Mouse (Mus musculus): ENCODE measurements around the gene Otud5.
"Not testable (repeated sequence)": the region's sequence is repeated elsewhere in the genome, so short reads cannot be mapped to it uniquely, and the experiment has no call there.

The Otud5 gene

DNA sequence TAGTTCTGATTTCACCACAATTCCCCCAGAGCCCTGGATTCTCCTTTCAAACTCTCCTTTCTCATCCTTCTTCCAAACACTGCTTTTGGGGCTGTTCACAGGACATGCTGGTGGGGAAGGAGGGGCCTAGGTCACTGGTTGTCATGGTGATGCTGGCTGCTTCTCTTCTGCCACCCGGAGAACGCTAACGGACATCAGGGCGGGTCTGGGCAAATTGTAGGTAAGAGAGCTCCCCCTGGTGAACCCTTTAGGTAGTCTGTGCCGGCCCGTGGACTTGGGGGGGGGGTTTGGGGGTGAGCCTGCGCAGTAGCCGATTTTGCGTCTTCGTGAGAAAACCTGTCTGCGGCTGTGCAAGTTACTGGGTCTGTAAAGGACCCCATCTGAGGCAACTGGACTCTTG, 38.7 kb downstream of the Otud5 start:
- DNase-seq (ENCODE audit: low read depth, low spot score): peak; percentile 27

- peak; percentile 95 for DNase-seq (ENCODE audit: low read depth, low spot score)
Measured at GRCm38 (mm10) chrX:7883841-7884567, 42.8 kb downstream of the Otud5 start, which contains the start of gene Slc35a2. Gene Slc35a2 (plus strand): TSS chrX:7884028.

GRCm38 (mm10) chrX:7898211-7898610, 57.0 kb downstream of the Otud5 start:
- DNase-seq (ENCODE audit: low read depth, low spot score): no peak

GRCm38 (mm10) chrX:7898880-7899874, 58.0 kb downstream of the Otud5 start, which contains the start of the genes Pqbp1 and Timm17b:
Gene Pqbp1 (minus strand): TSS chrX:7899269.
Gene Timm17b (plus strand): TSS chrX:7899357.
- DNase-seq (ENCODE audit: low read depth, low spot score): peak; percentile 96

- no peak for DNase-seq (ENCODE audit: low read depth, low spot score)
Measured at GRCm38 (mm10) chrX:7904441-7904840, 63.3 kb downstream of the Otud5 start.

GRCm38 (mm10) chrX:7907735-7908134, 66.6 kb downstream of the Otud5 start, which contains the start of gene Gm10491:
Gene Gm10491 (minus strand): TSS chrX:7907835.
- no peak for DNase-seq (ENCODE audit: low read depth, low spot score)

DNA sequence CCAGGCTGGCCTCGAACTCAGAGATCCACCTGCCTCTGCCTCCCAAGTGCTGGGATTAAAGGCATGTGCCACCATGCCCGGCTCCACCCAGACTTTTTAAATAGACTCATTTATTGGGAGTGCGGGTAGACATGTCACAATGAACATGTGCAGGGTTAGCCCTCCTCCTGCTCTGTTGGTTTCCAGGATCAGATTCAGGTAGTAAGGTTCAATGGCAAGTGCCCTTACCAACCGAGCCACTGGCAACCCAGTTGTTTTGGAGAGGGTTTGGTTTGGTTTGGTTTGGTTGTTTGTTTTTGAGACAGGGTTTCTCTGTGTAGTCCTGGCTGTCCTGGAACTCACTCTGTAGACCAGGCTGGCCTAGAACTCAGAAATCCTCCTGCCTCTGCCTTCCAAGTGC, 68.1 kb downstream of the Otud5 start, which contains the start of gene Gm10490:
TSS of gene Gm10490 (plus strand) at position 301 of the 400 bp plus-strand sequence.
- DNase-seq (ENCODE audit: low read depth, low spot score): not testable (repeated sequence)

DNA sequence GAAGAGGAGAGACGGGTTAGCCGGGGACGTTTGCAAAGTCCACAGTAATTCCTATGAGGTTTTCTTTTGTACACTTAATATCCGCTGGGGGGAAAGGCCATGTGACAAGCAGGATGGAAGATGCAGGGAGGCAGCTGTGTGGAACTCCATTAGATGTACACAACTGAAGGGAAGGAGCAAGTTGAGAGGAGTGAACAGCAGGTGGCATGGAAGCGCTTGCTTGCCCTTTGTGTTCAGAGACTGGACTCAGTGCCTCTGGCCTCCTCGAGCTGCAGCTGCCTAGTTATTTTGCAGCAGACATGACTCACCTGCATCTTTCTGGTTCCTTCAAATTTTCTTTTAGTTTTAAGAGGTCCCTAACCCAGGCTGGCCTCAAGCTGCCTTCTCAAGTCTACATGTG, 69.3 kb downstream of the Otud5 start:
- peak; percentile 22 for DNase-seq (ENCODE audit: low read depth, low spot score)

DNA sequence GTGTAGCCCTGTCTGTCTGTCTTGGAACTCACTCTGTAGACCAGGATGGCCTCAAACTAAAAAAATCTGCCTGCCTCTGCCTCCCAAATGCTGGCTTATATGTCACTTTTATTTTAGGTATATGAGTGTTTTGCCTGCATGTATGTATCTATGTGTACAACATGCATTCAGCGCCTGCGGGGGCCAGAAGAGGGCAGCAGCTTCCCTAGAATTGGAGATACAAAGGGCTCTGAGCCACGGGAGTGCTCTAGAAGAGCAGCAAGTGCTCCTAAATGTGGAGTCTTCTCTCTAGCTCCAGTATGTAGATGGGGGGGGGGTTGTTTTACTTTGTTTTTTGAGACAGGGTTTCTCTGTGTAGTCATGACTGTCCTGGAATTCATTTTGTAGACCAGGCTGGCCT, 74.5 kb downstream of the Otud5 start:
- DNase-seq (ENCODE audit: low read depth, low spot score): peak; percentile 24

- DNase-seq (ENCODE audit: low read depth, low spot score): not testable (repeated sequence)
Measured at GRCm38 (mm10) chrX:7917960-7918359, 76.8 kb downstream of the Otud5 start.

- DNase-seq (ENCODE audit: low read depth, low spot score): no peak
Measured at GRCm38 (mm10) chrX:7919601-7920383, 78.6 kb downstream of the Otud5 start, which contains the start of gene Pcsk1n. Gene Pcsk1n (plus strand): TSS chrX:7919822.

DNA sequence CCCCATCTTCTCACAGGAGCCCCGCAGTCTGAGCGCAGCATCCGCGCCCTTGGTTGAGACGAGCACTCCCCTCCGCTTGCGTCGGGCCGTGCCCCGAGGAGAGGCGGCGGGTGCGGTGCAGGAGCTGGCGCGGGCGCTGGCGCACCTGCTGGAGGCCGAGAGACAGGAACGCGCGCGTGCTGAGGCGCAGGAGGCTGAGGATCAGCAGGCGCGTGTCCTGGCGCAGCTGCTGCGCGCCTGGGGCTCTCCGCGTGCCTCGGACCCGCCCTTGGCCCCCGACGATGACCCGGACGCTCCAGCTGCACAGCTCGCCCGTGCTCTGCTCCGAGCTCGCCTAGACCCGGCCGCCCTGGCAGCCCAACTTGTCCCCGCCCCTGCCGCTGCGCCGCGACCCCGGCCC, 80.9 kb downstream of the Otud5 start:
- DNase-seq (ENCODE audit: low read depth, low spot score): no peak
